Mouse (Mus musculus) G1E (cell line): Measurements from ENCODE around the gene Tmem181a.
"Not testable (repeated sequence)": the region's sequence is repeated elsewhere in the genome, so short reads cannot be mapped to it uniquely, and the experiment has no call there.

ENCODE experiments used
- CTCF ChIP-seq: IDR thresholded peaks from 2 replicates; pipeline ENCODE4 v1.5.1; 2012; ENCODE audit warnings: low read depth, low read length, inconsistent platforms, mixed read lengths
- GATA1 ChIP-seq: IDR thresholded peaks from 2 replicates; pipeline ENCODE4 v1.6.1; 2012; ENCODE audit warnings: borderline replicate concordance, low read length, inconsistent platforms, mixed read lengths
- GATA2 ChIP-seq: IDR thresholded peaks from 2 replicates; pipeline ENCODE4 v1.6.1; 2012; ENCODE audit warnings: low read depth, low read length, inconsistent platforms, borderline replicate concordance
- POLR2AphosphoS5 ChIP-seq: IDR thresholded peaks from 2 replicates; pipeline ENCODE4 v1.6.1; 2012; ENCODE audit warnings: low read depth, low read length, inconsistent platforms; ENCODE audit not compliant: insufficient replicate concordance
- TAL1 ChIP-seq: conservative IDR thresholded peaks from 2 replicates; pipeline ENCODE4 v1.6.1; 2012; ENCODE audit warnings: low read depth, low read length, inconsistent platforms, mixed read lengths

- not testable (repeated sequence) for TF ChIP-seq CTCF, POLR2AphosphoS5, GATA1, TAL1, GATA2
Observed at GRCm38 (mm10) chr17:6325021-6325420, 68.4 kb downstream of the Tmem181a start.
